Mouse (Mus musculus) embryonic fibroblast, embryonic 13.5 days (primary cell): ENCODE results near the gene Dnaaf5. TPM values are rescaled to one million over a fixed set of nuclear protein-coding genes. Genes with fewer than 3 reads are reported as not detected.

ENCODE experiments used
- H3K27ac ChIP-seq: 2 replicates; pipeline ENCODE4 v1.5.1; 2012; ENCODE audit warnings: low read length, control low read depth, inconsistent platforms; ENCODE audit not compliant: insufficient read depth
- H3K4me1 ChIP-seq: 2 replicates; pipeline ENCODE4 v1.6.1; 2011; ENCODE audit warnings: low read length; ENCODE audit not compliant: control insufficient read depth, insufficient read depth
- H3K4me3 ChIP-seq: 2 replicates; pipeline ENCODE4 v1.5.1; 2011; ENCODE audit warnings: mild to moderate bottlenecking, control low read depth, low read length; ENCODE audit not compliant: insufficient read depth
- CTCF ChIP-seq: IDR thresholded peaks from 2 replicates; pipeline ENCODE4 v1.5.1; 2011; ENCODE audit warnings: mild to moderate bottlenecking, control low read depth, low read length, moderate library complexity, borderline replicate concordance; ENCODE audit not compliant: insufficient read depth
- POLR2A ChIP-seq: IDR thresholded peaks from 2 replicates; pipeline ENCODE4 v1.6.1; 2011; ENCODE audit warnings: low read depth, mild to moderate bottlenecking, control low read depth, low read length, moderate library complexity
- polyA plus RNA-seq: library from polyadenylated mRNA; stranded (reverse); fragments of >200 nt; gene quantifications from 2 replicates; pipeline ENCODE4 v1.2.4, GENCODE M21; 2011; ENCODE audit warnings: low read depth; ENCODE audit not compliant: missing spikeins, insufficient read length

Gene Dnaaf5
- polyA plus RNA-seq, 1 experiment, result 8.5 TPM

DNA sequence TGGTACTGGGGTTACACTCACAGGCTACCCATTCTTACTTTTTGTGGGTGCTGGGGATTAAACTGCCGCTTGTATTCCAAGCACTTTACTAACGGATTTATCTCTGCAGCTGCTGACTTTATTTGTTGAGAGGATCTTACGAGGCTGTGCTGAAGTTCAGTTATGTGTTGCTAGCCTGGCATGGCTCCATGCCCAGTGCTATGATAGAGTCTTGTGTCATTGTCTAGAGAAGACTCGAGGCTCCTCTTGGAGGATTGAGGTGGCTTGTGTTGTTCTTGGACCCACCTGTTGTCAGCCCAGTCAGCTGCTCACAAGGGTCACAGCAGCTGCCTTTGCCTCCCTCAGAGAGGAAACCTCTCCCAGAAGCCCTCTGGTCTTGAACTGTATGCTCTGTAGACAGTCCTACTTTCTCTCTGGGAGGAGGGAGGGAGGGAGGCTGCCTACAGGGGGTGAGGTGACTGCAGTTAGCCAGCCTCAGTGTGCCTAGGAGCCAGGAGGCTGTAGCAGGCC, 70.0 kb downstream of the Dnaaf5 start:
- H3K27ac ChIP-seq, result no peak overlapping the region
- no peak overlapping the region for H3K4me3 ChIP-seq
- TF ChIP-seq CTCF (no peak), POLR2A (no peak)
- H3K4me1 ChIP-seq, result peaks cover 10% of the 10 kb centered on the region

DNA sequence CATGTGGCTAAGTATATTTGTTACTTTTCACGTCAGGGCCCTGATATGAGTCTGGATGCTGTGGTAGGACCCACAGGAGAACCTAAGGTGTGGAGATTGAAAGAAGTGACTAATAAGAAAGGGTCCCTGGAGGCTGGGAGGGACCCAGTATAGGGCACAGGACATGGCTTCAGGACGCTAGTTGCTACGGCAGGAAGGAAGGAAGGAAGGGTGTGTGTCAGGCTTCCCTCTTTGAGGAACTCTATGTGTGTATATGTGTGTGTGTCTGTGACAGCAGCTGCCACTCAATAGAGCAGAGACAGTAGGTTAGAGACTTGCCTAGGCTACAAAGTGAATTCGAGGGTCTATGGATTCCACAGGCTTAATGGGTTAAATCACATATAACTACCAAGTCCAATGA, 70.6 kb downstream of the Dnaaf5 start:
- H3K4me3 ChIP-seq, result no peak overlapping the region
- H3K4me1 ChIP-seq, result peaks cover 6% of the 10 kb centered on the region
- H3K27ac ChIP-seq, result no peak overlapping the region
- TF ChIP-seq POLR2A, result no peak
- no peak for TF ChIP-seq CTCF

DNA sequence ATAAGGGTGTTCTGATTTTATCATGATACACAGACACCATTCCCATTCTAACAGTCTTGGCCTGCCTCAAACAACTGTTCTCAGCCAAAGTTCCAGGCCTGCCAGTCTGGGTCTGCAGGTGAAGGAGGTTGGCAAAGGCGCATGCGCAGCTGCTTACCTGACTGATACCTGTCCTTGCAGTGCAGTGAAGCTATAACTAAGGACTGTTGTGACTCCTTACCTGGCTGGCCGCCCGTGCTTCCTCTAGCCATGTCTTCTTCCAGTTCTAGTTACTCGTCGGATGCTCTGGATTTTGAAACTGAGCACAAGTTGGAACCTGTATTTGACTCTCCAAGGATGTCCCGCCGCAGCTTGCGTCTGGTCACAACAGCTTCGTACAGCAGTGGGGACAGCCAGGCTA, 73.3 kb downstream of the Dnaaf5 start:
- TF ChIP-seq CTCF (no peak), POLR2A (no peak)
- no peak overlapping the region for H3K27ac ChIP-seq
- no peaks in the 10 kb centered on the region for H3K4me1 ChIP-seq
- H3K4me3 ChIP-seq, result no peak overlapping the region

DNA sequence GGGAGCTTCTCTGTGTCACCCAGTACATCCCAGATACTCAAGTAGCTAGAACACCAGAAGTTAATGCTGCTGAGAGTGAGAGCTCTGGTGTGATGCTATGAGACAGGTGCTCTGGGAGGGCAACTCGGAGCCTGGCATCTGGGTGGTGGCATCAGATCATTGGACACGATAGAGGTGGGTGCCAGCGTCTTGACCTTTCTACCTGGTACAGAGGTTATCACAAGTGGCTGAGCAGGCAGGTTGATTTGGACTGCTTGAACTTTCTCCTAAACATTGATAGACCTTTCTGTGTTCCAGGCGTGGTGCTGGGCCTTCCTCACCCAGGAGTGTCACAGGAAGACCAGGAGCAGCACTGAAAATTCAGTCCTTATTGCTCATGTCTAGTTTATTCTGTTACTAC, 77.2 kb downstream of the Dnaaf5 start:
- Histone ChIP-seq H3K4me1 (peaks cover 8% of the 10 kb centered on the region), H3K27ac (no peak overlapping the region), H3K4me3 (no peak overlapping the region)
- TF ChIP-seq POLR2A, result no peak
- no peak for TF ChIP-seq CTCF

DNA sequence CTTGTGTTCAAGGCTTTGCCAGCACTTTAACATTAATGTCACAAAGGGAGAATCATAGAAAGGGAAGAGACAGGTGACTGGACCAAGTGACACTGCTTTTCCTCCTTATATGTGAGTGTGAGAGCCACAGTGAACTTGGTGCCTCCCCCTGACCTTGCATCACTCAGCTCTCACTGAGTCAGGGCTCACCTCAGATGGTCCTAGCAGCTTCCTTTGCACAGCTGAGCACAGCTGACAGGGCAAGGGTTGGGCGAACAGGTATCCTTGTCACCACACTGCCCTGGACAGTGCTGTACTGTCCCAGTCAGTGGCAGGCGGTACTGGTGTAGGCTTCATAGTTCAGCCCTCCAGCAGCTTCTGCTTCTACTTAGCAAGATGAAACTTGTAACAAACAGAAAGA, 77.6 kb downstream of the Dnaaf5 start:
- TF ChIP-seq CTCF, result no peak
- no peak for TF ChIP-seq POLR2A
- Histone ChIP-seq H3K27ac (no peak overlapping the region), H3K4me3 (no peak overlapping the region), H3K4me1 (peaks cover 8% of the 10 kb centered on the region)

DNA sequence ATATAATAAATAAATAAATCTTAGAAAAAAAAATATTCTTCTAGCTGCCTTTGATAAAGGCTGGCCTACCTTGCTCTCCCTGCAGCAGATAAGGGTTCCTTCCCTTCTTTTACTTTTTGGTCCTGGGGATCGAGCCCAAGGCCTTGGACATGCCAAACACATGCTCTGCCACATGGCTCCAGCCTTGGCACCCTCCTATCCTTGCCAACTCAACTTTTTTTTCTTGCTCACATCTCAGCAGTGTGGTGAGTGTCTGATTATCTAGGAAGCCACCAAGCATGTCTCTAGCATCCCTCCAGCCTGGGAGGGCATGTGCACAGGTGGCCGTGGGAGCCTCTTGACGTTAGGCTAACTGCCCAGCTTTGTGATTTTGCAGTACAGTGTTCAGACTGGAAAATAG, 78.3 kb downstream of the Dnaaf5 start:
- no peak for TF ChIP-seq POLR2A
- no peak for TF ChIP-seq CTCF
- Histone ChIP-seq H3K4me3 (no peak overlapping the region), H3K27ac (no peak overlapping the region), H3K4me1 (peaks cover 8% of the 10 kb centered on the region)

DNA sequence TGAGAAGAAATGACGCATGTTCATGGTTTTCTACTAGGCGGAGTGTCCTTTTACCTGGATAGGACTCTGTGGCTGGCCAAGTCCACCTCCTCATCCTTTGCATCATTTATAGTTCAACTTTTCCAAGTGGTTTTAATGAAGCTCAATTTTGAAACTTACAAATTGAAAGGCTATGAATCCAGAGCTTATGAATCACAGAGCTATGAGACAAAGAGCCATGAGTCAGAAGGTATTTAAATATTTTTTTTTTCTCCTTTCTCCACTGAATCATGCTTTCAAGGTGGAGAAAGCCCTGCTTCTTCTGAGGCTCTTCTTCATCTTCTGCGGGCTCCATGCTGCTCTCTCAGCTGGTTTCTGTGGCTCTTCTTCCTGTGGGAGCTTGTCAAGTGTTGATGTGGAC, 79.7 kb downstream of the Dnaaf5 start:
- Histone ChIP-seq H3K4me3 (no peak overlapping the region), H3K4me1 (peaks cover 8% of the 10 kb centered on the region), H3K27ac (peak overlapping the region; percentile 70; the same call in 1 of the 2 replicates)
- TF ChIP-seq POLR2A, result no peak

DNA sequence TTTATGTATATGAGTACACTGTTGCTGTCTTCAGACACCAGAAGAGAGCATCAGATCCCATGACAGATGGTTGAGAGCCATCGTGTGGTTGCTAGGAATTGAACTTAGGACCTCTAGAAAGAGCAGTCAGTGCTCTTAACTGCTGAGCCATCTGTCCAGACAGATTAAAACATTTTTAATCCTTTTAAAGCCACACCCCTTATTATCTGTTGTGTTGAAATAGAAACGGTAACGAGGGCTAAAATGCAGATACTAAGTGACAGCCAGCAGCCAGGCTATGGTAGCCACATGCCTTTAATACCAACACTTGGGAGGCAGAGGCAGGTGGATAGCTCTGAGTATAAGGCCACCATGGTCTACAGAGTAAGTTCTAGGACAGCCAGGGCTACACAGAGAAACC, 82.1 kb downstream of the Dnaaf5 start:
- Histone ChIP-seq H3K27ac (no peak overlapping the region), H3K4me1 (peaks cover 8% of the 10 kb centered on the region), H3K4me3 (no peak overlapping the region)
- no peak for TF ChIP-seq POLR2A
- no peak for TF ChIP-seq CTCF

DNA sequence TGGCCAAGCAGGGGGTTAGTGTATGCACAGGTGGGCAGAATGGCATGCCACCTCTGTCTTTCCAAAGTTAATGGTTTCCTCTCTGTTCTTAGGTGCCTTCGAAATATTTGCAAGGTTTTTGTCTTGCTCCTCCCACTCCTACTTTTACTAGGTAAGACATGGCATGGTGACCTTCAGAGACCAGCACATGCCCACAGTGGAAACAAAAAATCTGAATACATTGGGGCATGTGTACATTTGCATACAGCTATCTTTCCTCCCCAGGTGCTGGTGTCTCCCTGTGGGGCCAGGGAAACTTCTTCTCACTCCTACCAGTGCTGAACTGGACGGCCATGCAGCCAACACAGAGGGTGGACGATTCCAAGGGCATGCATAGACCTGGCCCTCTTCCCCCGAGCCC, 84.4 kb downstream of the Dnaaf5 start:
- peaks cover 4% of the 10 kb centered on the region for H3K4me1 ChIP-seq
- H3K27ac ChIP-seq, result no peak overlapping the region
- no peak overlapping the region for H3K4me3 ChIP-seq
- TF ChIP-seq CTCF (no peak), POLR2A (no peak)

Other genes with a start within 250 kb of the Dnaaf5 start
- 32.4 and 43.2 TPM in 2 replicates for gene Pdgfa, start 152.9 kb upstream of the Dnaaf5 start, polyA plus RNA-seq
- 20.4 and 31.4 TPM in 2 replicates for gene Prkar1b, start 222 bp upstream of the Dnaaf5 start, polyA plus RNA-seq
- 46.3 and 49.0 TPM in 2 replicates for gene Sun1, start 50.4 kb downstream of the Dnaaf5 start, polyA plus RNA-seq
- 54.6 and 61.6 TPM in 2 replicates for gene Get4, start 102.1 kb downstream of the Dnaaf5 start, polyA plus RNA-seq
- 0.54 TPM in 1 of 2 replicates, not detected in the other for gene Adap1, start 175.4 kb downstream of the Dnaaf5 start, polyA plus RNA-seq
- gene Cox19, start 201.2 kb downstream of the Dnaaf5 start, polyA plus RNA-seq, result 46.7 and 52.2 TPM in 2 replicates
- not detected in 2 replicates for gene Cyp2w1, start 202.4 kb downstream of the Dnaaf5 start, polyA plus RNA-seq
- 0.72 and 0.88 TPM in 2 replicates for gene Gpr146, start 227.5 kb downstream of the Dnaaf5 start, polyA plus RNA-seq